Mouse (Mus musculus): ENCODE results near the gene Tdg. TPM values are rescaled to one million over a fixed set of nuclear protein-coding genes. Genes with fewer than 3 reads are reported as not detected.

Gene Tdg
- polyA plus RNA-seq, 1 experiment = 119 TPM

- Histone ChIP-seq H3K4me1 (ENCODE audit: control insufficient read depth, insufficient read depth, low read length) (no peaks in the 10 kb centered on the region), H3K9ac (ENCODE audit: low read depth, poor library complexity, severe bottlenecking) (no peak overlapping the region), H3K36me3 (ENCODE audit: control insufficient read depth, insufficient read depth, low read length, poor library complexity, severe bottlenecking) (peaks cover 41% of the 10 kb centered on the region), H3K9me3 (replicated peaks; ENCODE audit: control insufficient read depth, insufficient read depth, low read length, poor library complexity, severe bottlenecking) (no peaks in the 10 kb centered on the region), H3K27me3 (ENCODE audit: control insufficient read depth, insufficient read depth, low read length, poor library complexity, severe bottlenecking) (no peaks in the 10 kb centered on the region), H3K27ac (ENCODE audit: insufficient read depth, low read length) (no peak overlapping the region), H3K4me3 (ENCODE audit: low read depth, low read length) (no peak overlapping the region)
- TF ChIP-seq EP300 (IDR thresholded peaks at IDR 0.05; ENCODE audit: insufficient read depth, low read depth, low read length) (no peak), CTCF (IDR thresholded peaks at IDR 0.05; ENCODE audit: low read depth, low read length) (no peak), POLR2A (IDR thresholded peaks at IDR 0.05; ENCODE audit: insufficient read depth, low read length) (no peak)
These were observed 9.5 kb downstream of the Tdg start for GRCm38 (mm10) chr10:82639032-82639698.

GRCm38 (mm10) chr10:82641481-82641880 lies 11.9 kb downstream of the Tdg start:
- Histone ChIP-seq H3K4me1 (ENCODE audit: control insufficient read depth, insufficient read depth, low read length) (no peaks in the 10 kb centered on the region), H3K27me3 (ENCODE audit: control insufficient read depth, insufficient read depth, low read length, poor library complexity, severe bottlenecking) (no peaks in the 10 kb centered on the region), H3K4me3 (ENCODE audit: low read depth, low read length) (no peak overlapping the region), H3K36me3 (ENCODE audit: control insufficient read depth, insufficient read depth, low read length, poor library complexity, severe bottlenecking) (peaks cover 57% of the 10 kb centered on the region), H3K9me3 (replicated peaks; ENCODE audit: control insufficient read depth, insufficient read depth, low read length, poor library complexity, severe bottlenecking) (no peaks in the 10 kb centered on the region), H3K9ac (ENCODE audit: low read depth, poor library complexity, severe bottlenecking) (no peak overlapping the region), H3K27ac (ENCODE audit: insufficient read depth, low read length) (no peak overlapping the region)
- TF ChIP-seq CTCF (IDR thresholded peaks at IDR 0.05; ENCODE audit: low read depth, low read length) = no peak
- no peak for TF ChIP-seq POLR2A (IDR thresholded peaks at IDR 0.05; ENCODE audit: insufficient read depth, low read length)
- no peak for TF ChIP-seq EP300 (IDR thresholded peaks at IDR 0.05; ENCODE audit: insufficient read depth, low read depth, low read length)

- no peak overlapping the region for H3K9ac ChIP-seq (ENCODE audit: low read depth, poor library complexity, severe bottlenecking)
- H3K9me3 ChIP-seq (replicated peaks; ENCODE audit: control insufficient read depth, insufficient read depth, low read length, poor library complexity, severe bottlenecking) = no peaks in the 10 kb centered on the region
- H3K36me3 ChIP-seq (ENCODE audit: control insufficient read depth, insufficient read depth, low read length, poor library complexity, severe bottlenecking) = peaks cover 49% of the 10 kb centered on the region
- H3K4me1 ChIP-seq (ENCODE audit: control insufficient read depth, insufficient read depth, low read length) = no peaks in the 10 kb centered on the region
- H3K27ac ChIP-seq (ENCODE audit: insufficient read depth, low read length) = no peak overlapping the region
- no peak for TF ChIP-seq POLR2A (IDR thresholded peaks at IDR 0.05; ENCODE audit: insufficient read depth, low read length)
- TF ChIP-seq EP300 (IDR thresholded peaks at IDR 0.05; ENCODE audit: insufficient read depth, low read depth, low read length) = no peak
- no peak for TF ChIP-seq CTCF (IDR thresholded peaks at IDR 0.05; ENCODE audit: low read depth, low read length)
- no peaks in the 10 kb centered on the region for H3K27me3 ChIP-seq (ENCODE audit: control insufficient read depth, insufficient read depth, low read length, poor library complexity, severe bottlenecking)
- H3K4me3 ChIP-seq (ENCODE audit: low read depth, low read length) = no peak overlapping the region
These were observed 16.5 kb downstream of the Tdg start for GRCm38 (mm10) chr10:82646083-82646482.

- Histone ChIP-seq H3K4me1 (ENCODE audit: control insufficient read depth, insufficient read depth, low read length) (peaks cover 4% of the 10 kb centered on the region), H3K27me3 (ENCODE audit: control insufficient read depth, insufficient read depth, low read length, poor library complexity, severe bottlenecking) (no peaks in the 10 kb centered on the region), H3K9me3 (replicated peaks; ENCODE audit: control insufficient read depth, insufficient read depth, low read length, poor library complexity, severe bottlenecking) (no peaks in the 10 kb centered on the region), H3K36me3 (ENCODE audit: control insufficient read depth, insufficient read depth, low read length, poor library complexity, severe bottlenecking) (peaks cover 40% of the 10 kb centered on the region), H3K4me3 (ENCODE audit: low read depth, low read length) (no peak overlapping the region), H3K9ac (ENCODE audit: low read depth, poor library complexity, severe bottlenecking) (no peak overlapping the region), H3K27ac (ENCODE audit: insufficient read depth, low read length) (no peak overlapping the region)
- TF ChIP-seq CTCF (IDR thresholded peaks at IDR 0.05; ENCODE audit: low read depth, low read length) (no peak), POLR2A (IDR thresholded peaks at IDR 0.05; ENCODE audit: insufficient read depth, low read length) (no peak), EP300 (IDR thresholded peaks at IDR 0.05; ENCODE audit: insufficient read depth, low read depth, low read length) (no peak)
These were observed 17.7 kb downstream of the Tdg start for GRCm38 (mm10) chr10:82647205-82647811.

DNA sequence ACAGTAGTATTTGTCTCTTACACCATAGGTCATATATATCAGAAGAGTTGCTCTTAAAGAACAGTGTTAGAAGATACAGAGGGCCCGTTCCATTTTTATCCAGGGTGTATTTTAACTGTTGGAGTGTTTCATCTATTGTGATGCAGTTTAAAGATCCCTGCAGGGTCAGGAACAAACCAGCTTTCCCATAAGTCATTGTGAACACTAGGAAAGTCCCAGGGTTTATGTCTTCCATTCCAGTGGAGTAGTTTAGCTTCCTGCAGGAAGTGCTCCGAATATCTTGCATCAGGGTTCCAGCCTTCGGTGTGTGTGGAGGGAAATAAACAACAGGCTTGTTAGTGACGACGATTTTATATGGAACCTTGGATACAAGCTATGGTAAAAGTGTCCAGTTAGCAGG lies 21.6 kb downstream of the Tdg start:
- Histone ChIP-seq H3K27ac (ENCODE audit: insufficient read depth, low read length) (no peak overlapping the region), H3K4me1 (ENCODE audit: control insufficient read depth, insufficient read depth, low read length) (peaks cover 4% of the 10 kb centered on the region), H3K9ac (ENCODE audit: low read depth, poor library complexity, severe bottlenecking) (no peak overlapping the region), H3K4me3 (ENCODE audit: low read depth, low read length) (no peak overlapping the region), H3K27me3 (ENCODE audit: control insufficient read depth, insufficient read depth, low read length, poor library complexity, severe bottlenecking) (no peaks in the 10 kb centered on the region), H3K9me3 (replicated peaks; ENCODE audit: control insufficient read depth, insufficient read depth, low read length, poor library complexity, severe bottlenecking) (no peaks in the 10 kb centered on the region), H3K36me3 (ENCODE audit: control insufficient read depth, insufficient read depth, low read length, poor library complexity, severe bottlenecking) (peaks cover 16% of the 10 kb centered on the region)
- no peak for TF ChIP-seq EP300 (IDR thresholded peaks at IDR 0.05; ENCODE audit: insufficient read depth, low read depth, low read length)
- TF ChIP-seq CTCF (IDR thresholded peaks at IDR 0.05; ENCODE audit: low read depth, low read length) = no peak
- TF ChIP-seq POLR2A (IDR thresholded peaks at IDR 0.05; ENCODE audit: insufficient read depth, low read length) = no peak

DNA sequence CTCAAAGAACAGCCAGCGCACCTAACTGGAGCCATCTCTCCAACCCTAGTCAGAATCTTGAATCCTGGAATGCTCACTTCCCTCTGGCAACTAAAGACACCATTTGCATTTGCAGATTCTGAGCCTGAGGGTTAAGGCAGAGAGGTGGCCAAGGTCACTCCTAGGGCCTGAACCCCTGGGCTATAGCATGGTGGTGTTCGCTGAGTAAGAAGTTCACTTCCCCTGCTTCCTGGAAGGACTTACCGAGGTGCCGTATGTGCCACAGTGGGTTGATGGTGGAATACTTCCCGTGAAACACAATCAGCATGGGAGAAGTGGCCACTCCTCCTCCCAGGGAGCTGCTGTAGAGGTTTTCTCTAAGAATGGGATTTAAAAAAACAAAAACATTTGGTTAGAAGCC lies 23.0 kb downstream of the Tdg start:
- peak overlapping the region; percentile 41 for H3K27ac ChIP-seq (ENCODE audit: insufficient read depth, low read length)
- no peaks in the 10 kb centered on the region for H3K9me3 ChIP-seq (replicated peaks; ENCODE audit: control insufficient read depth, insufficient read depth, low read length, poor library complexity, severe bottlenecking)
- H3K27me3 ChIP-seq (ENCODE audit: control insufficient read depth, insufficient read depth, low read length, poor library complexity, severe bottlenecking) = no peaks in the 10 kb centered on the region
- no peak overlapping the region for H3K9ac ChIP-seq (ENCODE audit: low read depth, poor library complexity, severe bottlenecking)
- H3K36me3 ChIP-seq (ENCODE audit: control insufficient read depth, insufficient read depth, low read length, poor library complexity, severe bottlenecking) = peaks cover 6% of the 10 kb centered on the region
- peaks cover 4% of the 10 kb centered on the region for H3K4me1 ChIP-seq (ENCODE audit: control insufficient read depth, insufficient read depth, low read length)
- TF ChIP-seq EP300 (IDR thresholded peaks at IDR 0.05; ENCODE audit: insufficient read depth, low read depth, low read length) (peak; percentile 88), POLR2A (IDR thresholded peaks at IDR 0.05; ENCODE audit: insufficient read depth, low read length) (no peak), CTCF (IDR thresholded peaks at IDR 0.05; ENCODE audit: low read depth, low read length) (no peak)
- no peak overlapping the region for H3K4me3 ChIP-seq (ENCODE audit: low read depth, low read length)

All from ES-Bruce4 (cell line).